Comparison of ENCODE assay signal across 8 mouse cellular contexts in genomic region chr6:42692517-42693190, GRCm38 (mm10). TPM values are rescaled to one million over a fixed set of nuclear protein-coding genes. Genes with fewer than 3 reads are reported as not detected.
DNase-seq lines count a peak whose midpoint lies in the region; ATAC-seq and TF ChIP-seq lines count a peak whose summit lies in the region.

No protein-coding gene starts in this region.

- TF ChIP-seq CTCF in lung, embryonic 14.5 days (IDR thresholded peaks at IDR 0.05; ENCODE audit: low read depth) = no peak

- H3K9me3 ChIP-seq in hindbrain, embryonic 11.5 days (ENCODE audit: control insufficient read depth, low read length) = no peaks in the 10 kb centered on the region
- no peaks in the 10 kb centered on the region for H3K9me3 ChIP-seq in lung, embryonic 14.5 days (ENCODE audit: low read depth, low read length)

- DNase-seq in WW6 (ENCODE audit: low read depth, low spot score) = peak; percentile 52
- peak; percentile 87 to 90 for DNase-seq in cerebellum, postnatal 14 days
- peak; percentile 75 for DNase-seq in frontal cortex, postnatal 14 days (ENCODE audit: low spot score in 2 of 2)
- peak; percentile 85 for DNase-seq in hindbrain, embryonic 11.5 days (ENCODE audit: low spot score)
- peak; percentile 88 for DNase-seq in layer of hippocampus, adult 9-11 months
- peak; percentile 92 for DNase-seq in lung, embryonic 14.5 days
- DNase-seq in ovary, postnatal 10 days (ENCODE audit: low spot score) = peak; percentile 56
- DNase-seq in spleen, postnatal 36 days (ENCODE audit: low spot score in 2 of 2) = no peak

- peak overlapping the region; percentile 97 for H3K27ac ChIP-seq in hindbrain, embryonic 11.5 days (ENCODE audit: low read depth, low read length)
- peak overlapping the region; percentile 96 for H3K27ac ChIP-seq in lung, embryonic 14.5 days (ENCODE audit: low read depth)

- H3K36me3 ChIP-seq in hindbrain, embryonic 11.5 days (ENCODE audit: control insufficient read depth, insufficient read depth, low read length) = no peaks in the 10 kb centered on the region
- peaks cover 11% of the 10 kb centered on the region for H3K36me3 ChIP-seq in lung, embryonic 14.5 days (ENCODE audit: insufficient read depth)

- peak overlapping the region; percentile 66 for H3K4me2 ChIP-seq in hindbrain, embryonic 11.5 days (replicated peaks; ENCODE audit: low read depth, low read length)
- peak overlapping the region; percentile 85 for H3K4me2 ChIP-seq in lung, embryonic 14.5 days

- WGBS in hindbrain, embryonic 11.5 days = under 1% methylated on average over 32 of the region's 32 CpGs
- under 1% methylated on average over 32 of the region's 32 CpGs for WGBS in lung, embryonic 14.5 days

- peak; percentile 93 for ATAC-seq in hindbrain, embryonic 11.5 days (ENCODE audit: low FRiP score)
- ATAC-seq in lung, embryonic 14.5 days (ENCODE audit: insufficient read depth) = peak; percentile 95

- H3K4me1 ChIP-seq in hindbrain, embryonic 11.5 days (replicated peaks; ENCODE audit: control insufficient read depth, insufficient read depth, low read length) = no peaks in the 10 kb centered on the region
- H3K4me1 ChIP-seq in lung, embryonic 14.5 days (ENCODE audit: insufficient read depth) = peaks cover 5% of the 10 kb centered on the region; the same call in 1 of the 2 replicates

- peak overlapping the region; percentile 93 for H3K9ac ChIP-seq in hindbrain, embryonic 11.5 days (ENCODE audit: low read depth, low read length)
- peak overlapping the region; percentile 84 for H3K9ac ChIP-seq in lung, embryonic 14.5 days

- H3K4me3 ChIP-seq in hindbrain, embryonic 11.5 days (ENCODE audit: low read depth, low read length) = peak overlapping the region; percentile 78
- peak overlapping the region; percentile 74 for H3K4me3 ChIP-seq in lung, embryonic 14.5 days (ENCODE audit: low read depth, low read length)

- no peaks in the 10 kb centered on the region for H3K27me3 ChIP-seq in hindbrain, embryonic 11.5 days (ENCODE audit: control insufficient read depth, insufficient read depth, low read length)
- no peaks in the 10 kb centered on the region for H3K27me3 ChIP-seq in lung, embryonic 14.5 days (ENCODE audit: insufficient read depth, low read length)

RNA-seq across cellular contexts. Expression of gene Tcaf1, which starts 17.2 kb away (rescaled TPM):
- 161 and 162 TPM in 2 replicates for polyA plus RNA-seq in hindbrain, embryonic 11.5 days (2014; fragmentation: Nextera tagmentation; extraction: Ambion mirVana)
- polyA plus RNA-seq in lung, embryonic 14.5 days (2014; fragmentation: Nextera tagmentation; extraction: Ambion mirVana) = 73.2 and 75.2 TPM in 2 replicates

RNA-seq across cellular contexts. Expression of gene Olfr453, which starts 46.5 kb away (rescaled TPM):
- polyA plus RNA-seq in hindbrain, embryonic 11.5 days (2014; fragmentation: Nextera tagmentation; extraction: Ambion mirVana) = not detected in 2 replicates
- polyA plus RNA-seq in lung, embryonic 14.5 days (2014; fragmentation: Nextera tagmentation; extraction: Ambion mirVana) = not detected in 2 replicates

RNA-seq across cellular contexts. Expression of gene Tcaf2, which starts 47.6 kb away (rescaled TPM):
- 2.1 and 2.6 TPM in 2 replicates for polyA plus RNA-seq in hindbrain, embryonic 11.5 days (2014; fragmentation: Nextera tagmentation; extraction: Ambion mirVana)
- polyA plus RNA-seq in lung, embryonic 14.5 days (2014; fragmentation: Nextera tagmentation; extraction: Ambion mirVana) = 3.6 and 3.7 TPM in 2 replicates

Comparison
In these comparisons a context has a peak if more than half of its experiments do, and no peak if none do; other contexts are left out.
1. DNase-seq: peak in WW6 (single experiment), cerebellum, postnatal 14 days (2 of 2), frontal cortex, postnatal 14 days (2 of 2), hindbrain, embryonic 11.5 days (single experiment), layer of hippocampus, adult 9-11 months (single experiment), lung, embryonic 14.5 days (single experiment) and ovary, postnatal 10 days (single experiment); none in spleen, postnatal 36 days (0 of 2).